Mouse (Mus musculus) hindbrain, embryonic 14.5 days (tissue): Measurements from ENCODE around the gene Dock1. TPM values are rescaled to one million over a fixed set of nuclear protein-coding genes. Genes with fewer than 3 reads are reported as not detected.

Experiments
- ATAC-seq: fragments of 200-750 bp; cut with Nextera tagmentation; 2 replicates; pipeline ENCODE4 v1.8.0; 2017; ENCODE audit warnings: moderate number of reproducible peaks, mild to moderate bottlenecking, moderate TSS enrichment, moderate library complexity; ENCODE audit not compliant: low FRiP score
- DNase-seq: peaks from one replicate; pipeline ENCODE4 v3.0.0-alpha.2; 2015; ENCODE audit warnings: low spot score
- H3K27ac ChIP-seq: fragments of 300-500 bp; sonication (generic); 2 replicates; pipeline ENCODE4 v1.5.1; 2014; ENCODE audit warnings: mild to moderate bottlenecking, moderate library complexity
- H3K27me3 ChIP-seq: fragments of 300-500 bp; sonication (generic); 2 replicates; pipeline ENCODE4 v1.6.1; 2014; ENCODE audit warnings: mild to moderate bottlenecking, low read length, mixed read lengths; ENCODE audit not compliant: control insufficient read depth, insufficient read depth
- H3K36me3 ChIP-seq: fragments of 300-500 bp; sonication (generic); replicated peaks from 2 replicates; pipeline ENCODE4 v1.6.1; 2014; ENCODE audit not compliant: control insufficient read depth, insufficient read depth
- H3K4me1 ChIP-seq: fragments of 300-500 bp; sonication (generic); replicated peaks from 2 replicates; pipeline ENCODE4 v1.6.1; 2014; ENCODE audit warnings: antibody characterized with exemption, low read length, mixed read lengths; ENCODE audit not compliant: control insufficient read depth, insufficient read depth
- H3K4me2 ChIP-seq: fragments of 300-500 bp; sonication (generic); replicated peaks from 2 replicates; pipeline ENCODE4 v1.6.1; 2014; ENCODE audit warnings: mild to moderate bottlenecking, moderate library complexity
- H3K4me3 ChIP-seq: fragments of 300-500 bp; sonication (generic); replicated peaks from 2 replicates; pipeline ENCODE4 v1.5.1; 2014; ENCODE audit warnings: mild to moderate bottlenecking, low read length
- H3K9ac ChIP-seq: fragments of 300-500 bp; sonication (generic); 2 replicates; pipeline ENCODE4 v1.6.1; 2014
- H3K9me3 ChIP-seq: fragments of 300-500 bp; sonication (generic); 2 replicates; pipeline ENCODE4 v1.6.1; 2016; ENCODE audit warnings: low read length; ENCODE audit not compliant: control insufficient read depth
- WGBS: fragments of 180-500 bp; shearing (Covaris S2); extraction: QIAGEN DNeasy Blood & Tissue Kit; methylation state at CpG from one replicate; pipeline ENCODE4 v1.1.7; 2014; 5-methylcytosine and 5-hydroxymethylcytosine counted together
- polyA plus RNA-seq: library from polyadenylated mRNA; unstranded; fragments of >200 nt; fragmentation: Nextera tagmentation; extraction: Ambion mirVana; gene quantifications from 2 replicates; pipeline ENCODE4 v1.2.1, GENCODE M21; 2014

Gene Dock1
- polyA plus RNA-seq, 1 experiment from 2014 or later, result 9.9 TPM

GRCm38 (mm10) chr7:134943701-134944100, 273.2 kb downstream of the Dock1 start:
- DNase-seq, result no peak
- H3K27me3 ChIP-seq, result no peaks in the 10 kb centered on the region; the same call in 1 of the 2 replicates
- H3K9ac ChIP-seq, result no peak overlapping the region
- no peaks in the 10 kb centered on the region for H3K36me3 ChIP-seq
- no peak overlapping the region for H3K27ac ChIP-seq
- no peak for ATAC-seq
- no peak overlapping the region for H3K4me2 ChIP-seq
- 64% methylated on average over 7 of the region's 7 CpGs for WGBS
- no peaks in the 10 kb centered on the region; the same call in 1 of the 2 replicates for H3K4me1 ChIP-seq
- no peak overlapping the region for H3K4me3 ChIP-seq
- H3K9me3 ChIP-seq, result no peaks in the 10 kb centered on the region

- Histone ChIP-seq H3K4me3 (no peak overlapping the region), H3K27ac (no peak overlapping the region), H3K4me2 (no peak overlapping the region), H3K9ac (no peak overlapping the region), H3K27me3 (no peaks in the 10 kb centered on the region), H3K4me1 (no peaks in the 10 kb centered on the region), H3K9me3 (no peaks in the 10 kb centered on the region), H3K36me3 (no peaks in the 10 kb centered on the region)
- DNase-seq (no peak), ATAC-seq (no peak)
- WGBS, result 76% methylated on average over 7 of the region's 7 CpGs
These were observed 275.7 kb downstream of the Dock1 start for GRCm38 (mm10) chr7:134945925-134946716.

GRCm38 (mm10) chr7:134959086-134959485, 288.6 kb downstream of the Dock1 start:
- Histone ChIP-seq H3K27me3 (no peaks in the 10 kb centered on the region), H3K4me3 (no peak overlapping the region), H3K36me3 (no peaks in the 10 kb centered on the region), H3K9me3 (no peaks in the 10 kb centered on the region), H3K4me2 (no peak overlapping the region), H3K27ac (no peak overlapping the region), H3K4me1 (no peaks in the 10 kb centered on the region), H3K9ac (no peak overlapping the region)
- ATAC-seq, result no peak
- no peak for DNase-seq
- WGBS, result 90% methylated on average over 6 of the region's 6 CpGs

GRCm38 (mm10) chr7:134960871-134961270, 290.4 kb downstream of the Dock1 start:
- DNase-seq, result no peak
- Histone ChIP-seq H3K27ac (no peak overlapping the region), H3K4me3 (no peak overlapping the region), H3K4me2 (no peak overlapping the region), H3K9ac (no peak overlapping the region), H3K36me3 (no peaks in the 10 kb centered on the region), H3K9me3 (no peaks in the 10 kb centered on the region), H3K4me1 (no peaks in the 10 kb centered on the region), H3K27me3 (no peaks in the 10 kb centered on the region)
- 62% methylated on average over 4 of the region's 4 CpGs for WGBS
- ATAC-seq, result no peak

DNA sequence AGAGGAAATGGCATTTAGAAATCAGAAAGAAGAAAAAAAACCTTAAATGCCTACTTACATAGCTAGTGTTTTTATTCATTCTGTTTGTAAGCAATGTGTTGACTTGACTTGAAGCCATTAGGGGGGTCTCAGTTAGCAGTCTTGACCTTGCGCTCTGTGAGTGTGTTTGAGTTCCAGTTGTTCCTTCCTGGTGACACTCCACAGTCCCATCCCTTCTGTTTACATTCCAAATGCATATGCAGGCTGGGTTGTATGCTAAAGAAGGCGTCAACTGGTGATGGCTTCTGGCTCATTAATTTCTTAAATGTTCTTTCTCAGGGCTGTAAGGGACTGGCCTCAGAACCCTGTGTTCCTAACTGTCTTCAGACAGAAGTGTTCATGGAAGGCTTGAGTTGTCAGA, 291.2 kb downstream of the Dock1 start:
- H3K4me1 ChIP-seq, result no peaks in the 10 kb centered on the region
- WGBS, result 74% methylated on average over 2 of the region's 2 CpGs

GRCm38 (mm10) chr7:134990244-134990643, 319.8 kb downstream of the Dock1 start:
- Histone ChIP-seq H3K4me1 (0 out of 2 replicates have a peak, but pooled peaks cover 3% of the 10 kb centered on the region), H3K4me2 (no peak overlapping the region)
- WGBS, result 80% methylated on average over 3 of the region's 3 CpGs

More for the DNA sequence above, 291.2 kb downstream of the Dock1 start:
- Histone ChIP-seq H3K9me3 (no peaks in the 10 kb centered on the region), H3K27ac (no peak overlapping the region), H3K4me2 (no peak overlapping the region), H3K4me3 (no peak overlapping the region), H3K9ac (no peak overlapping the region), H3K27me3 (no peaks in the 10 kb centered on the region), H3K36me3 (no peaks in the 10 kb centered on the region)
- DNase-seq (no peak), ATAC-seq (no peak)

GRCm38 (mm10) chr7:134990911-134991310, 320.5 kb downstream of the Dock1 start:
- Histone ChIP-seq H3K4me1 (0 out of 2 replicates have a peak, but pooled peaks cover 3% of the 10 kb centered on the region), H3K4me3 (no peak overlapping the region), H3K9me3 (no peaks in the 10 kb centered on the region), H3K9ac (no peak overlapping the region), H3K36me3 (no peaks in the 10 kb centered on the region), H3K27me3 (no peaks in the 10 kb centered on the region), H3K27ac (no peak overlapping the region), H3K4me2 (no peak overlapping the region)
- no peak for DNase-seq
- ATAC-seq, result no peak
- WGBS, result 82% methylated on average over 2 of the region's 2 CpGs

More at GRCm38 (mm10) chr7:134990244-134990643, 319.8 kb downstream of the Dock1 start:
- no peak overlapping the region for H3K9ac ChIP-seq
- no peak overlapping the region for H3K27ac ChIP-seq
- no peaks in the 10 kb centered on the region for H3K36me3 ChIP-seq
- no peaks in the 10 kb centered on the region for H3K27me3 ChIP-seq
- H3K4me3 ChIP-seq, result no peak overlapping the region
- no peak for DNase-seq
- ATAC-seq, result no peak
- no peaks in the 10 kb centered on the region for H3K9me3 ChIP-seq

GRCm38 (mm10) chr7:134994983-134995382, 324.5 kb downstream of the Dock1 start:
- H3K4me2 ChIP-seq, result no peak overlapping the region
- no peak overlapping the region for H3K4me3 ChIP-seq
- H3K9me3 ChIP-seq, result no peaks in the 10 kb centered on the region
- H3K4me1 ChIP-seq, result 0 out of 2 replicates have a peak, but pooled peaks cover 3% of the 10 kb centered on the region
- H3K27me3 ChIP-seq, result no peaks in the 10 kb centered on the region
- no peak overlapping the region for H3K27ac ChIP-seq
- no peak overlapping the region for H3K9ac ChIP-seq
- no peak for ATAC-seq
- WGBS, result 82% methylated on average over 5 of the region's 5 CpGs
- no peaks in the 10 kb centered on the region for H3K36me3 ChIP-seq
- no peak for DNase-seq

DNA sequence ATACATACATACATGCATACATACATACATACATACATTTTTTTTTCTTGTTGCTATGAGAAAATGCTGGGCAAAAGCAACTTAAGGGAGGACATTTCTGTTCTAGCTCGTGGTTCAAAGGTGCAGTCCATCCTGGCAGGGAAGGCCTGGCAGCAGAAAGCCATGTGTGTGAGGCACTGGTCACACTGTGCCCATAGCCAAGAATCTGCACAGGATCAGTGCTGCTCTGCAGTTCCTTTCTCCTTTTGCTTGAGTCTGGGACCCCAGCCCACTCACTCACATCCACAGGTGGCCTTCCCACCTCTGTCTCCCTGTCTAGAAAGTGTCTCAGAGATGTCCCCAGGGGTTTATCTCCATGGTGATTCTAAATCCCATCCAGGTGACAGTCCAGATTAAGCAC, 331.8 kb downstream of the Dock1 start:
- WGBS, result 100% methylated on average over 1 of the region's 1 CpGs
- DNase-seq (no peak), ATAC-seq (no peak)
- Histone ChIP-seq H3K4me1 (peaks cover 3% of the 10 kb centered on the region; the same call in 1 of the 2 replicates), H3K4me3 (no peak overlapping the region), H3K27ac (no peak overlapping the region), H3K36me3 (no peaks in the 10 kb centered on the region), H3K9ac (no peak overlapping the region), H3K27me3 (no peaks in the 10 kb centered on the region), H3K9me3 (no peaks in the 10 kb centered on the region), H3K4me2 (no peak overlapping the region)
